Mouse (Mus musculus) liver, adult (tissue): ENCODE data around the gene Sdsl.

Experiments
- GATA4 ChIP-seq: IDR thresholded peaks from 2 replicates; pipeline ENCODE4 v1.6.1; 2014; ENCODE audit warnings: mild to moderate bottlenecking, low read length; ENCODE audit not compliant: insufficient replicate concordance

Gene Sdsl

GRCm38 (mm10) chr5:120439887-120440670 is 32.5 kb downstream of the Sdsl start:
- no peak for TF ChIP-seq GATA4

GRCm38 (mm10) chr5:120438991-120439710 is 33.5 kb downstream of the Sdsl start:
- no peak for TF ChIP-seq GATA4

GRCm38 (mm10) chr5:120438469-120438868 is 34.1 kb downstream of the Sdsl start:
- no peak for TF ChIP-seq GATA4

- TF ChIP-seq GATA4 = no peak
Observed at GRCm38 (mm10) chr5:120437986-120438385, 34.6 kb downstream of the Sdsl start.

GRCm38 (mm10) chr5:120437539-120437938 is 35.1 kb downstream of the Sdsl start:
- no peak for TF ChIP-seq GATA4

- no peak for TF ChIP-seq GATA4
Observed at GRCm38 (mm10) chr5:120436885-120437495, 35.6 kb downstream of the Sdsl start.

GRCm38 (mm10) chr5:120435731-120436501 is 36.7 kb downstream of the Sdsl start:
- TF ChIP-seq GATA4 = no peak

- TF ChIP-seq GATA4 = no peak
Observed at GRCm38 (mm10) chr5:120435006-120435681, 37.5 kb downstream of the Sdsl start.

GRCm38 (mm10) chr5:120434231-120434735 is 38.3 kb downstream of the Sdsl start:
- TF ChIP-seq GATA4 = no peak

- TF ChIP-seq GATA4 = no peak
Observed at GRCm38 (mm10) chr5:120433135-120433760, 39.4 kb downstream of the Sdsl start.

GRCm38 (mm10) chr5:120432486-120433015 is 40.1 kb downstream of the Sdsl start:
- no peak for TF ChIP-seq GATA4

GRCm38 (mm10) chr5:120431649-120432485 is 40.7 kb downstream of the Sdsl start, which contains the start of gene Lhx5:
Gene Lhx5 (plus strand): TSS chr5:120431699.
- TF ChIP-seq GATA4 = no peak
